Mouse (Mus musculus): ENCODE measurements around the gene Elmod3. TPM values are rescaled to one million over a fixed set of nuclear protein-coding genes. Genes with fewer than 3 reads are reported as not detected.

Elmod3 gene
- total RNA-seq, 4 experiments from 2014 or later = 24.3 to 30.2 (median 26.8) TPM

DNA sequence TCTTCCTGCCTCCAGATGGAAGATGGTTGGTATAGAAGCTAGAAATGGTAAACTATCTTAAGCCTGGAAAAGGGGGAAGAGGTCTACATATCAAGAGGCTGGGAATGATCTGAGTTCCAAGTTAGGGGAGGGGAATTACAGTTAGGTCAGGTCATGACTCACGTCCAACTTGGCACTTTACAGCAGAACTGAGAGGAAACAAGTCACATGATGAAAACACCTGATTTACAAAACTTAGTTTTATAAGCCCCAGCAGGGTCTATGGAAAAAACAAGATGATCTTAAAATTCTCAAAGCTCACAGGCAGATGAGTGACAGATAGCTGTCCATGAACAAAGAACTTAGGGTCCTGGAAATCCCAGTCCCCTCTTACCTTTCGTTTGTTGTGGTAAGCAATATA, 16.9 kb upstream of the Elmod3 start:
- no peak for DNase-seq (ENCODE audit: low spot score in 2 of 2)

DNA sequence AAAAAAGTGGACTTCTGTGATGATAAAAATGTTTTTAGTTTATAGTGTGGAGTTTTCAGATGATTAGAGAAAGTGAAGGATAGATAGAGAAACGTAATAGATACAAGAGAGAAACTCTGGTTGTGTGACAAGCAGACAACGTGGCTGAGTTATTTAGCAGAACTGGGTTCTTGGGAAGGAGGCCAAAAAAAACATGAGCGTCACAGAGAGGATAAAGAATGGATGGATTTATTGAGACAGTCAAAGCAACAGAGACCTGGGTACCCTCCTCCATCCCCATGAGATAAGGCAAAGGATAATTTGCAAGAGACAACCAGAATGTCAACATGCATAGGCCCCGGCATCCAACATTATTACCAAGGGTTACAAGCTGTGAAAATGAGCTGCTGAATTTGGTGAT, 12.0 kb upstream of the Elmod3 start:
- DNase-seq (ENCODE audit: low spot score in 2 of 2) = no peak

DNA sequence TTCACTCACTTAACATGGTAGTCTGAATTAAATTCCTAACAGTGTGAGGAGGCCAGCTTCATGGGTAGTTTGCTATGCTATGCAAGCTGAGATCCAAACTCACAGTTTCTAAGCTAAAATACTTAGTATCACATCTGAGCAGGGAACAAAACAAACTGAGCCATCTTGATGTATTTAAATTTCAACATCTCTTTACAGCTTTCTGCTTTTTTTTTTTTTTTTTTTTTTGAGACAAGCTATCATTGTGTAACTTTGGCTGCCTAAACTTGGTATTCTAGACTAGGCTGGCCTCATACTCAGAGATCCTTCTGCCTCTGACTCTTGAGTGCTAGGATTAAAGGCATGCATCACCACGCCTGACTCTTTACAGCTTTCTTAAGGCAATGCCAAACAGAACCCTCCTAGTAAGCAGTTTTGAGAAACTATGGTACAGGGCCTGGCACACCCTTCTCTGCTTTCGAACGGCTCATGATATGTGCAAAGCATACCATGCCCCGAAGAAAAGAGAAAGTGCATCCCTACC, 10.5 kb upstream of the Elmod3 start:
- DNase-seq (ENCODE audit: low spot score in 2 of 2) = no peak

DNA sequence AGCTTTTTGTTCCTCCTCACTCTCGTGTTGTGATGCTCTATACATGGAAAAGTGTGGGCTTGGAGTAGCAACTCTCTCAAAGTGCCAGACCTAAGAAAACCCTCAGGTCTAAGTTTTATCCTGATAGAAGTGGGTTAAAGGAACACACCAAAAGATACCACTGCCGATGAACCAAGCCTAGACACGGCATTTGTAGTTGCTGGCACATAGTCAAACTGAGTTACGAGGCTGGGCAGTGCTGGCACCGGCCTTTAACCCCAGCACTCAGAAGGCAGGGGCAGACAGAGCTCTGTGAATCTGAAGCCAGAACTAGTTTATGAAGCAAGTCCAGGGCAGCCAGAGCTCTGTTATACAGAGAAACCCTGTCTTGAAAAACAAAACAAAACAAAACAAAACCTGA, 9.5 kb upstream of the Elmod3 start:
- no peak for DNase-seq (ENCODE audit: low spot score in 2 of 2)

DNA sequence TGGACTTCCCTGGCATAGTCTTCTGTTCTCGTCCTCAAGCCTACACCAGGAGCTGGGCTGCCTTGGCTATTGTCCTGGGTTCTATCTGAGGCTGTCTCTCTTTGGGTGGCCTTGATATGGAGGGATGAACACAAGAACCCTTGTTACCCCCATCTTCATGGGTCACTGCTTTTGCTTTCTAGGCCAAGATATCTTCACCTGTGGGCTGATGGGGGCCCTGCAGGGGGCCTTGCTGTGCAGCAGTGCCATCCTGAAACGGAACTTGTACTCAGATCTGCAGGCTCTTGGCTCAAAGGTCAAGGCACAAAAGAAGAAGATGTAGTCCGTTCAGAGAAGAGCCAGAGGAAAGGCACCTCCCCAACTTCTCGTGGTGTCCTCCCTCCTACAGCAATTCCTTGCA, 8.8 kb upstream of the Elmod3 start:
- no peak for DNase-seq (ENCODE audit: low spot score in 2 of 2)

DNA sequence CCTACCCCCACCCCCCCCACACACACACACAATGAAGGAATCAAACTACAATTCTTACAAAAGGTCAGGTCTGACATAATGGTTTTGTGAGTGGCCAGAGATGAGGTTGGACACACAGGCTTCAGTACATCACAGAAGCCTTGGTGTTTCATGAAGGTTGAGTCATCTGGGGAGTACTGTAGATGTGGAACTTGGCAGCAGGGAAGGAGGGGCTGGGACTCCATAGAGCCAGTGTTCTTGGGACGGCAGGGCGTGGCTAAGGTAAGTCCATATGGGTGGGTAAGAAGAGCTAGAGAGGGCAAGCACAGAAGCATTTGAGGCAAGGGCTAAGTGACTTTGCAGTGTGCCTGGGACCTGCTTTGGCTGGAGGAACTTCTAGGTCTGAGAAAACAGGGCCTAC, 5.9 kb upstream of the Elmod3 start:
- no peak for DNase-seq (ENCODE audit: low spot score in 2 of 2)

DNA sequence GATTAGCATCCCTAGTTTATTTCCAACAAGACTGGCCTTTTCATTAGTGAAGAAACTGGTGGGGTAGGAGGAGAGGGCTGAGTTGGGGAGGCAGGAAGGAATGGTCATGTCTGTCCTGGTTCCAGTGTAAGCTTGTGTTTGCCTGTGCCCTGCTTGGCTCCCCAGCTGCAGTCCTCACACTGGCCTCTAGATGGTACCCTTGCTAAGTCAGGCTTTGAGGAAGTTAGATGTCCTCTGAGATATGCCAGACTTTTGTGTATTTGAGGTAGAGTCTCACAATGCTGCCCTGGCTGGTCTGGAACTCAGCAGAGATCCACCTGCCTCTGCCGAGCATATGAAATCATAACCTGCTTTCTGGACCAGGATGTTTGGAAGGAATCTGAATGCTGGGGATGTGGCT, 3.5 kb upstream of the Elmod3 start:
- DNase-seq (ENCODE audit: low spot score in 2 of 2) = peak; percentile 62 to 83

DNA sequence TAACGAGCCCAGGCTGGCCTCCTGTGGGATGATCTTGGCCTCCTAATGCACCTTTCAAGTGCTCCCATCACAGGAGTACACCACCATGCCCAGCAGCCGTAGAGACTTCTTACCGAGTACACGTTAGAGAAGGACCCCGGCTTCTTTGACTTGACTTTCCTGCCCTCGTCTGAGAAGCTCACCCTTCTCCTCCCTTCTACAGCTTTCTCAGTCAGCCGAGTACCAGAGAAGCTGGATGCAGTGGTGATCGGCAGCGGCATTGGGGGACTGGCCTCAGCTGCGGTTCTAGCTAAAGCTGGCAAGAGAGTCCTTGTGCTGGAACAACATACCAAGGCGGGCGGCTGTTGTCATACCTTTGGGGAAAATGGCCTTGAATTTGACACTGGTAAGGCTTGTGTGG, 2.6 kb upstream of the Elmod3 start:
- DNase-seq (ENCODE audit: low spot score in 2 of 2) = no peak

DNA sequence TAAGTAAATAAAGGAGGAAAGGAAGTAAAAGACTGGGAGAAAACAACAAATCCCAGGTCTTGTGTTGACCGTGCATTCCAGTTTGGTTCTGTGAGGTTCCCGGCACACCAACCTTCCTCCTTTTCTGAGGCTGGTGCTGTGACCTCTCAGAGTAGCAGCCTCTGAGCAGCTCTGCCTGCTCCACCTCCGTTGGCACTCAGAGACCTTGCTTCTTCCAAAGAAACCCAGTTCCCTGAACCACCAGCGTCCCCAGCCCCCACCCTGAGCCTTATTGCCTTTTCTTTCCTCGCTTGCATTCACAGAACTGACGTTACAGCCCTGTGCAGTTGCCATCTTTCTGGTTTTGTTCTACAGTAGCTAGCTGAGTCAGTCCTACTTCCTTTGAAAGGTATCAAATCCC, 2.0 kb upstream of the Elmod3 start:
- no peak for DNase-seq (ENCODE audit: low spot score in 2 of 2)

DNA sequence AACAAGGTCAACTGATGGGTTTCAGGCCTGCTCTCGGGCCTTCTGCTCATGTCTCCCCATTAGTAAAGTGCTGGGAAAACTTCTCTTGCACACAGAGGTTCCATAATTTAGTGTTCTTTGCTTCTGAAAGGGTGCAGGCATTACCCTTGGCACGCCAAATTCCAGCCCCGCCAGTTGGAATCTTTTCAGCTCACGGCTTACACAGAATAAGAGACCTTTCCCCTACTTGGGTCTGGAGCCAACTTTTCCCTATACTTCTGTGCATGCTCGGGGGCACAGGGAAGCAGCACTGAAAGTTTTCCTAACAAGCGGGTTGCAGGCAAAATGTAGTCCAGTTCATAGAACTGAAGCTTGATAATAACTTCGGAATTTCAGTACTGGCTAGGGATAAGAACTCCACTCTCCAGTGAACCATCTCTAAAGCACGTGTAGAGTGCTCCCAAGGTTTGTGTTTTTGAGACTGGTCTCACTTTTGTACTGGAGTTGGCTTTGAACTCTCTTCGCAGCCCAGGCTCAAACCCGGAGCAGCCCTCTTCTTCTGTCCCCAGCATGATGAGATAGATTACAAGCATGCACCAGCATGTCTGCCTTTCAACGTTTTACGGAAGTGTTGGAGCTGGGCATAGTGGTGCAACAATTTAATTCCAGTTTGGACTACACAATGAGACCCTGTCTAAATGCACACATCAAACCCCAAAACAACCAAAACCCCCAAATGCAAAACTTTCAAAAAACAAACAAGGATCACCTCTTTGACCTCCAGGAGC, 761 bp upstream of the Elmod3 start:
- DNase-seq (ENCODE audit: low spot score in 2 of 2) = peak in 1 of 2 experiments; percentile 50

DNA sequence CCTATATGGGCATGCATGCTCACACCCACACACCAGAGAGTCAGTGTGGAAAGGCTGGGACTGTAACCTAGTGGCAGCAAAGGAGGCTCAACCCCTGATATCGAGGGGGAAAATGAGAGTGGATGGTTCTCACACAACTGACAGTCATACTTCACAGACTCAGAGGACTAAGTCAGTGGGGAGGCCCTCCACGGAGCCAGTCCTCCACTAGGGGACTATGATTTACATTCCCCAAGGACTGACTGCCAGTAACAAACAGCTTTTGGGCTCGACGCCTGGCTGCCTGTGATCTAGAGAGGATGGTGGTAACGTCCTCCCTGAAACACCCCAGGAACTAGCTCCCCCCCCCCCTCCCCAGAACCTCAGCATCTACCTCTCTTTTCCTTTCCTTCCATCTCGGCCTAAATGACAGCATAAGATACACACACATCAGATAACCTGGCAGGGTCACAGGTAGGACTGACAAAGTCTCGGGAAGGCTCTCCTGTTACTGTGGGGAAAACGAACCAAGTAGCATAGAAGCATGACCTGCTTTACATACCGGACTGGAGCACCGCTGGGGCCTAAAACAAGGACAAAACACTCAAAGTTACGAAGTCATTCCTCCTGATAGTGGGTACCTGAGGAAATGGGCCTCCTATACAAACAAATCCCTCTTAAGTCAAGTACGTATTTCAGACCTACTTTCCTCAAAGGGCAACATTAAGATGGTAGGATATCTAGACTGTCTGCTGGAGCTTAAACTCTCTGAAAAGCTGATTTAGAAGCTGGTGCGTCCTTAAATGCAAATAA, 934 bp downstream of the Elmod3 start:
- DNase-seq (ENCODE audit: low spot score in 2 of 2) = no peak

DNA sequence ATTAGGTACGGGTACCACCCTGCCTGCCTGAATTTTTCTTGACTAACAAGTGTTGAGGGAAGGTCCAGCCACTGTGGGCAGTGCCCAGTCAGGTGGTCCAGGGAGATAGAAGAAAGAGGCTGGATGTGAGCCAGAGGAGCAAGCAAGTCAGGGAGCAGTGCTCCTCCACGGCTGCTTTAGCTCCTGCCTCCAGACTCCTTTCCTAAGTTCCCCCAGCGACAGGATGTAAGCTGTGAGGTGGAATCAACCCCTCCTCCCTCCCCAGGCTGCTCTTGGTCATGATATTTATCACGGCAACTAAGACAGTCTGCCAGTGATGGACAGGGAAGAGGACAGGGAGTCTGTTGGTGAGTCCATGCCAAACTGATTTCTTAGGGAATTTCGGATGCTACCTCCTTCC, 4.3 kb downstream of the Elmod3 start:
- no peak for DNase-seq (ENCODE audit: low spot score in 2 of 2)

DNA sequence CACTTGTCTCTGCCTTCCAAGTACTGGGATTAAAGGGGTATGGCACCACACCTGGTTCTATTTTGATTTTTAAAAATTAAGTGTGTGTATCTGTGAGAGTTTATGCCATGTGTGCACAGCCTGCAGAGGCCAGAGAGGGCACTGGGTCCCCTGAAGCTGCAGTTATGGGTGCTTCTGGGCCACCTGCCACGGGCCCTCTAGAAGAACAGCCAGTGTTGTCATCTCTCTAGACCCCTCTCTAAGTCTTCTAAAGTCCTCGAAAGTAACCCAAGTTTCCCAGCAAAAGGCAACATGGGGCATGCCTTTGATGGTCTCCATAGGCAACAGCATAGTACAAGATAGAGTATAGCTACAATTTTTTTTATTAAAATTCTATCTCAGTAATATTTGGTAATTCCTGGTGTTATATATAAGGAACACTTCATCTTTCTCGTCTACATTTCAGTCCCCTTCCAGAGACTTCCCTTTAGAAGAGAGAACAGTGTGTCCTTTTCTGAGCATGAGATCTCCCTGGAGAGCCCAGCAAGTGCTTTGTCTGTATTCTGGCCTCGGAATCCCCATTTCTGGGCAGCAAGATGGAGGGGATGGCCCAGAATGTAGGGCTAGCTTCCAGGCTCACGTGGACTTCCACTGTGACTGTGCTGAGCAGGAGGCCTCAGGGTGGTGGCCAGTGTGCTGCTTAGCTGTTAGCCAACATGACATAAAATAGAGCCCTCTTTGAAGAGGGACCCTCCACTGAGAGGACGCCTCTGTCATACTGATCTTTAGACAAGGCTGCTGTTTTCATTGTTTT, 5.0 kb downstream of the Elmod3 start:
- DNase-seq (ENCODE audit: low spot score in 2 of 2) = peak in 1 of 2 experiments; percentile 42

DNA sequence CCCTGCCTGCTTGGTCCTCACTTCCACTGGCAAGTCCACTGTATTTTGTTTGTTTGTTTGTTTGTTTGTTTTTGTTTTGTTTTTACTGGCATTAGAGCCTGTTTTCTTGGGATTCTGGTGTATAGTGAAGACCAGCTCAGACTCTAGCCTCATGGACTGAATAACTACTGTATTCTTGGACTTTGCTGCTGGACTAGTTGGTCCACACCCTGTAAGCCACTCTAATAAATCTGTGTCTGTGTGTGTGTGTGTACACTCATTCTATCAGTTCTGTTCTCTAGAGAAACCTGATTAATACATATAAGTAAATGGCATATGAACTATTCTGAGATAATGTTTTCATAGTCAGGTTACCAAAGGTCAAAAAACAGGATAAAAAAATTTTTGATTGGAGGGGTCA, 8.1 kb downstream of the Elmod3 start:
- DNase-seq (ENCODE audit: low spot score in 2 of 2) = no peak

DNA sequence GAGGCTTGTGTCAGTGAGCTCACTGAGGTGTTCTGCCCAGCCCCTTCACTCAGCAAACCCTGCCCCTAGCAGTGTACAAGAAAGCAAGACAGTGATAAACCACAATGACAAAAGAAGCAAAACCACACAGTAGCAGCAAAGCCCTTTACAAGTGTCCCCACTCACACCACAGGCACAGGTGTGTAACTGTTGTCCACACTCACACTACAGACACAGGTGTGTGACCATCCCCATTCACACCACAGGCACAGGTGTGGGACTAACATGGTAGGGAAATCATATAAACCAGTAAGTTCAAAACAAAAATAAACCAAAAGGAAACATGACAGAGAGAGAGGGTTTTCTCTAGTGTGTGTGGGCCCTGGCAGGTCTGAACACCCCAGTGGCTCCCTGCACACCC, 9.9 kb downstream of the Elmod3 start:
- no peak for DNase-seq (ENCODE audit: low spot score in 2 of 2)

DNA sequence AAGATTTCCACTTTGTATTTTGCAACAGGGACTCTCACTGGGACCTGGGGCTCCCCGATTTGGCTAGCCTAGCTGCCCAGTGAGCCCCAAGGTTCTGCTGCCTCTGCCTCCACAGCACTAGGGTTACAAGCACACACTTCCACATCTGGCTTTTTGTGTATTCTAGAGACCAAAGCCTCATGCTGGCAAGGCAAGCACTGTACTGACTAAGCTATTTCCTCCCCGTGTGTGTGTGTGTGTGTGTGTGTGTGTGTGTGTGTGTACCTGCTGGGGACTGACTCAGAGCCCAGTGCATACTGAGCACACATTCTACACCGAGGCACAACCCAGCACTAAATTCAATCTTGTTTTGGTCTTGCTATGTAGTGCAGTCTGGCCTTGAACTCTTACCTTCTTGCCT, 11.5 kb downstream of the Elmod3 start:
- DNase-seq (ENCODE audit: low spot score in 2 of 2) = no peak

DNA sequence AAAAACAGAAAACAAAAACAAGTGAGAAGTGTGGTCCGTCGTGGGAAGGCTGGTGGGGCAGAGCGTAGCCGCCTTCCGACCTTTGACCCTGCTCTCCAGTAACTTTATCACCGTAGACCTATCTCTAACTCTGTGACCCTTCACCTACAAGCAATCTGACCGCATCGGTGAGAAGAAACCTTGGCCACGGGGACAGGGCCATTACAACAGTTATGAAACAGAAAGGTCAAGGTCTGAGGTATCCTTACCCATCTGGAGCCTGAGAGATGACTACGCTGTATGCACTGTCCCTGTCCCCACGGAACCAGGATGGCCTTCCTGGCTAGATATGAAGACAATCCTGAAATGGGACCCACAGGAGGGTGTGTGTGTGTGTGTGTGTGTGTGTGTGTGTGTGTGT, 14.1 kb downstream of the Elmod3 start:
- DNase-seq (ENCODE audit: low spot score in 2 of 2) = no peak

DNA sequence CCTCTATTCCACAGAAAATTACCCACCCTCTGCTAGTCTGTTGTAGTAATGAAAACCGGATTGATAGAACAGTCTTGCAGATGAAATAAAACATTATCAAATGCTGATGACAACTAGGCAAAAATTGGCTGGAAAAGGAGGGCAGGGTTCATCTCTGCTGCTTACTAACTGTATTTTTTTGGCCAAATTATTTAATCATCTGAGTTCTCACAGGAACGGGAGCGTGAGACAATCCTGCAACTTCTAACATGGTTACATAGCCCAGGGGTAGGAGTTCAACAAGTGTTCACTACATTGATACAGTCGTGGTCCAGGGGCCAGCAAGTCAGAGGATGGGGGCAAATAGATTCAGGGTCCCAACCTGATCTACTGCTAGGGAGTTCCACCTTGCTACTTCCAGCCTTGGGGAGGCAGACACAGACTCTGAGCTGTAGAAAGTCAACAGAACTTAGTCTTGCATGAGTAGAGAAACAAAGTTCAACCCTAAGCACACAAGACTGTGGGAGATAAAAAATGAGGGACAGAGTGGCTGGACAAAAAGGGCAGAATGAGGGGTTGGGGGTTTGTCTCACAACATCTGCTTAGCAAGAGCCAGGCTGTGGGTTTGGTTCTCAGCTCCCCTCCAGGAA, 14.9 kb downstream of the Elmod3 start:
- DNase-seq (ENCODE audit: low spot score in 2 of 2) = no peak

DNA sequence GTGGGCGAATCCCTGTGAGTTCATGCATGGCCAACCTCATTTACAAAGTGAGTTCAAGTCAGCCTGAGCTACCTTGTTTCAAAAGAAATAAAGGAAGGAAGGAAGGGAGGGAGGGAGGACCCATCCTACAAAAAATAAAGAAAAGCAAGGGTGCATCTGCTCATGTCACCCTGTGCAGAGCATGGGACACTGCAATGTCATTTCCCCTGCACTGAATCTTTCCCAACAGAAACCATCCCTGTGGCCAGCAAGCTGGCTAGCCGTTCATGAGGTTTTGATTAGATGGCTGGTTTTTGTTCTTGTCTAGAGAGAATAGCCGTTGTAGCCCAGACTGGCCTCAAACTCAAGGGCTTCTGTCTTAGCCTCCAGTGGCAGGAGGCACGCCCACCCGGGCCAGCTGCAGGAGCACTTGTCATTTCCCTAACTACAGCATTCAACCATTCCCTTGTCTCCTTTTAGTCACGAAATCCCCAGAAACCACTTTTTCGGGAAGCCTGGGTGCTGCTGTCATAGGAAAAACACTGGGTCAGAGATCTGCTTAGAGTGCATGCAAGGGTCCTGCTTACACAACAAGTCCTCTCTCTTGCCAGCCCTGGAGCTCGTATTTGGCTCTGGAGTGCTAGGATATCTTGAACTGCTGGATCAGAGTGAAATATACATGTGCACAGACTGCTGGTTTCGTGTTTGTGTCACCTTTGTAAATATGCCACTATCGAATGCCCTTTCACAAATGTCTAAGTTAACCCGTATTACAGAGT, 16.4 kb downstream of the Elmod3 start:
- no peak for DNase-seq (ENCODE audit: low spot score in 2 of 2)

DNA sequence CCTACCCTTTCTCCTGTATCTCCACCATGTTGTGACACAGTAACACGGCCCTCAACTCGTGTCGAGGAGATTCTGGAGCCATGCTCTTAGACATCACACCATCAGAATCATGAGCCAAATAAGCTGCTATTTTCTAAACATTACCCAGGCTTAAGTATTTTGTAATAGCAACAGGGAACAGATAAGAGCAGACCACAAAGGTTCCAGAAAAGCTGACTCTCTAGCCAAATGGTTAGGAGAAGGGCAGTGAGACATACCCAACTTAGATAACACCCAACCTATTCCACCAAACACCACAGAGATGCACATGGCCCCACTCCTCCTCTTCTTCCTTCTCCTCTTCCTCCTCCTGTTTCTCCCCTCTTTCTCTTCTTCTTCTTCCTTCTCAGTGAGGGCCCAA, 22.2 kb downstream of the Elmod3 start:
- no peak for DNase-seq (ENCODE audit: low spot score in 2 of 2)

DNA sequence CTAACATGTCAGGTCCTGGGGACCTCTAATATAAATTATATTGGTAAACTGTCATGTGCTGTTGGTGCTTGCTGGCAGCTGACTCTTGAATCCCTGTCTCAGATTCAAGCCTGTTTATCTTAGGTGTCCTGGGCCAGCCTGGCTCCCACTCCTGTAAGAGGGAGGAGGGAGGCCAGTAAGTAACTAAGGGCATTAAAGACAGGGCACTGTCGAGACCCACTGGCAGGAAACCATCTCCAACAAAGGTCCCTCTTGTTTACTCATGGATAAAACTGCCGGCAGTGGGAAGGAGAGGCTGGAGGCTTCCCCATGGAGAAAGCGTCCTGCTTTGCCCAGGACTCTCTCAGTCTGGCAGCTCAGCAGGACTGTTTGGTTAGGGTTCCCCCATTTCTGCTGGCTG, 26.4 kb downstream of the Elmod3 start:
- no peak for DNase-seq (ENCODE audit: low spot score in 2 of 2)

All from layer of hippocampus, adult 8-10 months (tissue).